10 mouse cellular contexts compared by ENCODE assay signal in genomic region chr1:177683931-177684836, GRCm38 (mm10). TPM values are rescaled to one million over a fixed set of nuclear protein-coding genes. Genes with fewer than 3 reads are reported as not detected.
DNase-seq lines count a peak whose midpoint lies in the region; ATAC-seq and TF ChIP-seq lines count a peak whose summit lies in the region.
"Had no signal": no experiment of that assay in that cellular context is flagged by ENCODE, and none has a peak within 500 bp of the region (broad histone marks: within the 10 kb centered on the region; RNA-seq: fewer than 3 reads in every experiment).

No protein-coding gene starts in this region.

- H3K27me3 ChIP-seq in forebrain, embryonic 14.5 days (replicated peaks; ENCODE audit: control insufficient read depth, insufficient read depth, low read length): no peaks in the 10 kb centered on the region
- H3K27me3 ChIP-seq in liver, postnatal 0 days (ENCODE audit: insufficient read depth, low read length): no peaks in the 10 kb centered on the region

- peaks cover 14% of the 10 kb centered on the region for H3K4me1 ChIP-seq in forebrain, embryonic 14.5 days (ENCODE audit: control insufficient read depth, insufficient read depth, low read length)
- no peaks in the 10 kb centered on the region for H3K4me1 ChIP-seq in liver, postnatal 0 days (ENCODE audit: insufficient read depth)

- H3K9ac ChIP-seq in forebrain, embryonic 14.5 days (ENCODE audit: low read length): peak overlapping the region; percentile 14; the same call in 1 of the 2 replicates
- no peak overlapping the region for H3K9ac ChIP-seq in liver, postnatal 0 days (replicated peaks)
- H3K9ac ChIP-seq: embryonic facial prominence, embryonic 13.5 days had no signal

- no peaks in the 10 kb centered on the region for H3K9me3 ChIP-seq in forebrain, embryonic 14.5 days (replicated peaks; ENCODE audit: control insufficient read depth, low read length)
- H3K9me3 ChIP-seq in liver, postnatal 0 days (ENCODE audit: low read length): no peaks in the 10 kb centered on the region
- H3K9me3 ChIP-seq: embryonic facial prominence, embryonic 13.5 days had no signal

- DNase-seq in thymus, postnatal 14 days: peak; percentile 10
- no peak for DNase-seq in thymus, postnatal 4 days
- DNase-seq in forebrain, embryonic 14.5 days (ENCODE audit: low spot score): peak; percentile 47
- DNase-seq in left cerebral cortex, postnatal 4 days: peak; percentile 62
- DNase-seq in liver, postnatal 0 days: no peak
- no peak for DNase-seq in kidney, adult 8-10 months
- DNase-seq in frontal cortex, postnatal 25 days (ENCODE audit: low spot score in 2 of 2): no peak
- no peak for DNase-seq in spleen, adult 18-20 months

- TF ChIP-seq CTCF in liver, postnatal 0 days (IDR thresholded peaks at IDR 0.05; ENCODE audit: low read depth): no peak

- no peak overlapping the region for H3K4me3 ChIP-seq in forebrain, embryonic 14.5 days (ENCODE audit: low read depth, low read length)
- no peak overlapping the region for H3K4me3 ChIP-seq in liver, postnatal 0 days (ENCODE audit: low read depth, low read length)
- H3K4me3 ChIP-seq: embryonic facial prominence, embryonic 13.5 days had no signal

- WGBS in forebrain, embryonic 14.5 days: 47% methylated on average over 18 of the region's 18 CpGs
- WGBS in liver, postnatal 0 days (ENCODE audit: insufficient replicate concordance): 72% methylated on average over 18 of the region's 18 CpGs

- TF ChIP-seq EP300 in liver, postnatal 0 days (IDR thresholded peaks at IDR 0.05; ENCODE audit: low read depth): no peak

- H3K36me3 ChIP-seq in forebrain, embryonic 14.5 days (ENCODE audit: control insufficient read depth, insufficient read depth, low read length): no peaks in the 10 kb centered on the region
- H3K36me3 ChIP-seq in liver, postnatal 0 days (replicated peaks; ENCODE audit: insufficient read depth, low read length): no peaks in the 10 kb centered on the region
- H3K36me3 ChIP-seq: embryonic facial prominence, embryonic 13.5 days had no signal

- ATAC-seq in forebrain, embryonic 14.5 days: peak; percentile 61
- no peak for ATAC-seq in liver, postnatal 0 days

- no peak overlapping the region for H3K27ac ChIP-seq in forebrain, embryonic 14.5 days (ENCODE audit: low read depth, low read length)
- no peak overlapping the region for H3K27ac ChIP-seq in liver, postnatal 0 days (ENCODE audit: low read depth)
- H3K27ac ChIP-seq: embryonic facial prominence, embryonic 13.5 days had no signal

- intact Hi-C loops in left cerebral cortex, postnatal 4 days (cut with DNase I): loop anchor here (10.0 kb wide), 1 partner anchor 429 kb away; the partner anchor contains the start of gene Akt3

- peak overlapping the region; percentile 28 for H3K4me2 ChIP-seq in forebrain, embryonic 14.5 days (ENCODE audit: low read length)
- H3K4me2 ChIP-seq in liver, postnatal 0 days (ENCODE audit: low read depth, low read length): no peak overlapping the region
- H3K4me2 ChIP-seq: embryonic facial prominence, embryonic 13.5 days had no signal

RNA-seq across cellular contexts. Expression of gene 1700016C15Rik, which starts 45.4 kb away (rescaled TPM):
- polyA plus RNA-seq in forebrain, embryonic 14.5 days (2014; fragmentation: Nextera tagmentation; extraction: Ambion mirVana): not detected in 2 replicates
- total RNA-seq in left cerebral cortex, postnatal 4 days (2021): not detected
- polyA plus RNA-seq in liver, postnatal 0 days (2015; fragmentation: Nextera tagmentation; extraction: Ambion mirVana): not detected in 2 replicates
- total RNA-seq: ES-E14 had no signal
- polyA plus RNA-seq: embryonic facial prominence, embryonic 13.5 days had no signal

Comparison
In these comparisons a context has a peak if more than half of its experiments do, and no peak if none do; other contexts are left out.
1. DNase-seq: peak in thymus, postnatal 14 days (single experiment), forebrain, embryonic 14.5 days (single experiment) and left cerebral cortex, postnatal 4 days (single experiment); none in thymus, postnatal 4 days (single experiment), liver, postnatal 0 days (single experiment), kidney, adult 8-10 months (0 of 2), frontal cortex, postnatal 25 days (0 of 2) and spleen, adult 18-20 months (0 of 2).